Comparison of ENCODE assay signal across 25 mouse cellular contexts in genomic region chr4:47022804-47023603, GRCm38 (mm10). TPM values are rescaled to one million over a fixed set of nuclear protein-coding genes. Genes with fewer than 3 reads are reported as not detected.
DNase-seq lines count a peak whose midpoint lies in the region; ATAC-seq and TF ChIP-seq lines count a peak whose summit lies in the region.
"Had no signal": no experiment of that assay in that cellular context is flagged by ENCODE, and none has a peak within 500 bp of the region (broad histone marks: within the 10 kb centered on the region; RNA-seq: fewer than 3 reads in every experiment).

No protein-coding gene starts in this region.

- no peaks in the 10 kb centered on the region for H3K27me3 ChIP-seq in kidney, embryonic 14.5 days (ENCODE audit: control insufficient read depth, insufficient read depth, low read length)
- H3K27me3 ChIP-seq in kidney, postnatal 0 days (ENCODE audit: insufficient read depth, low read length): no peaks in the 10 kb centered on the region
- H3K27me3 ChIP-seq: hindbrain, embryonic 12.5 days; hindbrain, embryonic 15.5 days had no signal

- DNase-seq in kidney, adult 8-10 months: no peak
- peak; percentile 26 for DNase-seq in kidney, postnatal 0 days (ENCODE audit: low spot score)
- DNase-seq in kidney, postnatal 36 days: no peak
- DNase-seq in lung, adult 18-20 months: no peak
- DNase-seq: adrenal gland, adult 2 months; adrenal gland, postnatal 14 days; cerebellum, adult 11 months; cerebellum, adult 2 months; cerebellum, adult 9-11 months; cerebellum, postnatal 25 days; forebrain, postnatal 0 days; gastrocnemius, adult 2 months; gastrocnemius, postnatal 14 days; heart, adult 18-20 months; heart, postnatal 14 days had no signal

- H3K36me3 ChIP-seq in kidney, embryonic 14.5 days (ENCODE audit: control insufficient read depth, insufficient read depth, low read length): peaks cover 5% of the 10 kb centered on the region; the same call in 1 of the 2 replicates
- peaks cover 28% of the 10 kb centered on the region for H3K36me3 ChIP-seq in kidney, postnatal 0 days (ENCODE audit: insufficient read depth, low read length)

- no peak overlapping the region for H3K4me2 ChIP-seq in kidney, embryonic 14.5 days (replicated peaks; ENCODE audit: low read depth, low read length)
- no peak overlapping the region for H3K4me2 ChIP-seq in kidney, postnatal 0 days (ENCODE audit: low read length)
- H3K4me2 ChIP-seq: heart, embryonic 12.5 days; hindbrain, embryonic 12.5 days; hindbrain, embryonic 15.5 days had no signal

- no peak overlapping the region for H3K27ac ChIP-seq in kidney, embryonic 14.5 days (ENCODE audit: low read depth, low read length)
- no peak overlapping the region for H3K27ac ChIP-seq in kidney, postnatal 0 days
- H3K27ac ChIP-seq: forebrain, embryonic 10.5 days; gastrocnemius, adult 2 months; hindbrain, embryonic 12.5 days; hindbrain, embryonic 15.5 days had no signal

- H3K9ac ChIP-seq in kidney, embryonic 14.5 days (ENCODE audit: low read depth, low read length): no peak overlapping the region; the same call in 1 of the 2 replicates
- no peak overlapping the region for H3K9ac ChIP-seq in kidney, postnatal 0 days (ENCODE audit: low read depth, low read length)
- H3K9ac ChIP-seq: forebrain, postnatal 0 days; heart, embryonic 12.5 days; hindbrain, embryonic 12.5 days; hindbrain, embryonic 15.5 days had no signal

- ATAC-seq in kidney, embryonic 14.5 days (ENCODE audit: low FRiP score, low TSS enrichment): peak; percentile 79
- ATAC-seq in kidney, postnatal 0 days (replicated peaks; ENCODE audit: low FRiP score, low read depth): no peak
- peak; percentile 51 for ATAC-seq in megakaryocyte progenitor cell, adult 5-6 weeks (replicated peaks; ENCODE audit: poor library complexity)
- ATAC-seq: CD4-positive, CD25-positive, alpha-beta regulatory T cell, adult 4 months; forebrain, embryonic 14.5 days had no signal

- H3K9me3 ChIP-seq in kidney, embryonic 14.5 days (ENCODE audit: control insufficient read depth, low read length): no peaks in the 10 kb centered on the region
- no peaks in the 10 kb centered on the region for H3K9me3 ChIP-seq in kidney, postnatal 0 days (replicated peaks; ENCODE audit: low read length)
- H3K9me3 ChIP-seq: forebrain, embryonic 10.5 days; heart, embryonic 12.5 days; hindbrain, embryonic 12.5 days; hindbrain, embryonic 15.5 days had no signal

- H3K4me3 ChIP-seq in kidney, embryonic 14.5 days (ENCODE audit: low read length): no peak overlapping the region
- H3K4me3 ChIP-seq in kidney, postnatal 0 days (replicated peaks; ENCODE audit: low read depth, low read length): no peak overlapping the region
- H3K4me3 ChIP-seq: forebrain, embryonic 10.5 days; gastrocnemius, adult 2 months; heart, embryonic 12.5 days; hindbrain, embryonic 12.5 days; hindbrain, embryonic 15.5 days had no signal

- H3K4me1 ChIP-seq in kidney, embryonic 14.5 days (ENCODE audit: control insufficient read depth, insufficient read depth, low read length): no peaks in the 10 kb centered on the region
- H3K4me1 ChIP-seq in kidney, postnatal 0 days (replicated peaks; ENCODE audit: insufficient read depth, low read length): no peaks in the 10 kb centered on the region
- H3K4me1 ChIP-seq: forebrain, embryonic 10.5 days; hindbrain, embryonic 12.5 days; hindbrain, embryonic 15.5 days had no signal

- no peak for TF ChIP-seq CTCF in kidney, postnatal 0 days (IDR thresholded peaks at IDR 0.05; ENCODE audit: low read depth)

- WGBS in kidney, embryonic 14.5 days: 56% methylated on average over 10 of the region's 10 CpGs
- 58% methylated on average over 10 of the region's 10 CpGs for WGBS in kidney, postnatal 0 days

RNA-seq across cellular contexts. Expression of gene Gabbr2, which starts 31.3 kb away (rescaled TPM):
- polyA plus RNA-seq in kidney, embryonic 14.5 days (2014; fragmentation: Nextera tagmentation; extraction: Ambion mirVana): 0.06 and 0.43 TPM in 2 replicates
- polyA plus RNA-seq in kidney, postnatal 0 days (2015; fragmentation: Nextera tagmentation; extraction: Ambion mirVana): 0.15 and 0.22 TPM in 2 replicates
- 0.02 TPM in 1 of 2 replicates, not detected in the other for total RNA-seq in megakaryocyte progenitor cell, adult 5-6 weeks (2015)
- total RNA-seq in megakaryocyte progenitor cell, adult 5-6 weeks (2017): not detected in 2 replicates
- total RNA-seq: heart, adult 18-20 months; MEL had no signal
- polyA plus RNA-seq: C2C12 had no signal

RNA-seq across cellular contexts. Expression of gene Anks6, which starts 34.2 kb away (rescaled TPM):
- polyA plus RNA-seq in kidney, embryonic 14.5 days (2014; fragmentation: Nextera tagmentation; extraction: Ambion mirVana): 3.8 and 7.2 TPM in 2 replicates
- polyA plus RNA-seq in kidney, postnatal 0 days (2015; fragmentation: Nextera tagmentation; extraction: Ambion mirVana): 6.4 TPM in 2 replicates
- total RNA-seq in megakaryocyte progenitor cell, adult 5-6 weeks (2015): 0.02 and 0.05 TPM in 2 replicates
- total RNA-seq in megakaryocyte progenitor cell, adult 5-6 weeks (2017): not detected in 2 replicates
- total RNA-seq: MEL had no signal
- polyA plus RNA-seq: CD4-positive, CD25-positive, alpha-beta regulatory T cell, adult 4 months had no signal
